Mouse (Mus musculus) yolk sac, embryonic 10.5 days (tissue): Measurements from ENCODE around the gene Insig2.

Experiments
- DNase-seq: peaks from one replicate; pipeline ENCODE4 v3.0.0-alpha.2; 2017; ENCODE audit warnings: low spot score

Gene Insig2

DNA sequence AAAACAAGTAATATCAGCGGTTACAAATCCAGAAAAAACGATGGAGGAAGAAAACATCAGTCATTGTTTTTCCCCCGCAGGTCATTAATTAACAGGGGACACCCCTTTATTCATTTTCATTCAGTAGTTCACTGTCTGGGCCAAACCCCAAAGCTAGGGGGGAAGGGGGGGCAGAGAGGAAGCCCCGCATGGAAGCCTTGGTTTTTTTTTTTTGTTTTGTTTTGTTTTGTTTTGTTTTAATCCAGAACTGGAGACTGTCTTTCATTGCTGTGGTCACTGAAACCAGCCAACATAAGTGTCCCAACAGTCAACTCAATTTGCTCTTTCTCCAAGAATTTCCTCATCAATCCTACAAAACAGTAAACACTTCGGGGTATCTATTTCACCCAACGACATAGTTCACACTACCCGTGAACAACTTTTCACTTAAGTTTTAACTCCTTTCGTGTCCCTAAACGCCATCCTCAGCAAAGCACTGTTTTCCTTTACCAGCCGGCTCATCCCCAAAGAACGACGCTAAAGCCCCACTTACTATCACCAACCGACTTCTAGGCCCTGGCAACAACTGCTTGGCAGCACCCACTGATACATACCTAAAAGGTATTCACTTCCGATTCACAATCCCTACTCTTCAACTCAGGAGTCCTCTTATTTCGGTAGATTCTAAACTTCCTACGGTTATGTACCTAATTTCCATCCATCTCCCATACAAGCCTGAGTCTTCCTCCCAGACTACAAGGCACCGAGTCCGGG lies 5.6 kb downstream of the Insig2 start:
- DNase-seq, result no peak

DNA sequence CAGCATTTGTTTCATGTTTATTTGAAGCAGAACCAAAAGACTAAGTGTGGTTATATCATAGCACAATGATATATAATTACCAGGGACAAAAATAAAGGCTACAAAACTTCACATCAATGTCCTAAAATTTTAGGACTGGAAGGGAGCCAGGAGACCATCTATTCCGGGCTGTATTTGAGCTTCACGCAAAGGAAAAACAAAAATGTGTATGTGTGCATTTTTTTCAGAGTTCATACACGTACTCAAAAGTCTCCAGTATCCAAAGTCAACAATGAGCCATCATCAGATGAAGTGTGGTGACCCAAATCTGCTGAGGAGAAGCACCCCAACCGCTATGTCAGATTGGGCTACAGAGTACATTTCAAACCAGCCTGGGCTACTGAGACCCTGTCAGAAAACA lies 8.9 kb downstream of the Insig2 start:
- no peak for DNase-seq

DNA sequence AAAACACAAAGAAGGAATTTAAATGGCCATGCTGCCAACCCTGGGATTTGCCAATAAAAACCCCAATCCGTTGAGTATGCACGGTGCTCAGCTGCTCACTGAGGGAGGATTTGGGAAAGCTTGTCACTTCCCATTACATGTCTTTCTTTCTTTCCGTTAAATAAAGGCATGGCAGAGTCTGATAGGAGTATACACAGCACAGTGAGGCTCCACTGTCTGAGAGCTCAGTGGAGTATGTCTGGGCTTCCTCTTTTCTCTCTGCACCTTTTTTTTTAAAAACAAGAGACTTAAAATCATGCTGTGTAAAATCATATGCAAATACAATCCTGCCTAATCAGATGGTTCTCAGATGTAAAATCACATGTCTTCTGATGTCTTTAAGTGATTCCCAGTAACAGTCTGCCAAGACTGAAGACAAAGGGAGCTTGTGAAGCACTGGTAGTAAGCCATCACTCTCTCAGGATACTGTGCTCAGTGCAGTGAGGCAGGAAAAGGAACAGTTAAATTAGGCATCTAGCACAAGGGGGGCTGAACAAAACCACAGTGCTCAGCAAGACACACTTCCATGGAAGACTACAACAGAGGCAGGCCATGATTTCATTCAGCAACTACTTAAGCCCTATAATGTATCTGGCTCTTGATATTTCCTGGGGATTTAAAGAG lies 17.5 kb downstream of the Insig2 start:
- DNase-seq, result no peak

DNA sequence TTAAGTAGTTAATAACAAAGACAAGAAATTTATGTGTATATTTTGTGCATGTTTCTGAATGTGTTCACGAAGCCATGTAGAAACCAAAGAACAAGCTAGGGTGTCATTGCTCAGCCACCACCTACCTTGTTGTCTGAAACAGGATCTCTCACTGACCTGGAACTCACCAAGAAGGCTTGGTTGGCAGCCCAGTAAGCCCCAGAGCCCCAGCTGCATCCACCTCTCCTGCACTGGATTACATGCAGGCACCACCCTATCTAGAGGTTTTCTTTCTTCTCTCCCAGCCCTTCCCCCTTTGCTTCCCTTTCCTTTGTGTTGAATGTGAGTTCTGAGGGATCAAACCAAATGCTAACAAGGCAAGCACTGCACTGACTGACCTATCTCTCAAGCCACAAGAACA lies 19.2 kb downstream of the Insig2 start:
- no peak for DNase-seq

DNA sequence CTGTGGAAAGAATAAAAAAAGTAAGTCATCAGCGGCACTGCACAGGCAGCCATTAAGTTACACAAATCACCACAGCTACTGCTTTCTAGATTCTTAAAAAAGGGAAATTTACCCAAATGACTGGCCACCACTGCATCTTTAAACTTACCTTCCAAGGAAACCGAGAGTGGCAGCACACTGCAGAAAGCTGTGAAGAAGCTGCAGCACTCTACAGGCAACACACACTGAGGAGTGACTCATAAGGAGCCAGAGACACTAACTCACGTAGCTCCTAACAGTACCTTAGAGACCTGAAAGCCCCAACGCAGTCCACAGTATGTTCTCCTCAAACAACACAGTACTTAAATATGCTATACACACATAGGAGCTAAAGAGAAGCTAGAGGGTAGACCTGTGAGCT lies 20.1 kb downstream of the Insig2 start:
- DNase-seq, result no peak

DNA sequence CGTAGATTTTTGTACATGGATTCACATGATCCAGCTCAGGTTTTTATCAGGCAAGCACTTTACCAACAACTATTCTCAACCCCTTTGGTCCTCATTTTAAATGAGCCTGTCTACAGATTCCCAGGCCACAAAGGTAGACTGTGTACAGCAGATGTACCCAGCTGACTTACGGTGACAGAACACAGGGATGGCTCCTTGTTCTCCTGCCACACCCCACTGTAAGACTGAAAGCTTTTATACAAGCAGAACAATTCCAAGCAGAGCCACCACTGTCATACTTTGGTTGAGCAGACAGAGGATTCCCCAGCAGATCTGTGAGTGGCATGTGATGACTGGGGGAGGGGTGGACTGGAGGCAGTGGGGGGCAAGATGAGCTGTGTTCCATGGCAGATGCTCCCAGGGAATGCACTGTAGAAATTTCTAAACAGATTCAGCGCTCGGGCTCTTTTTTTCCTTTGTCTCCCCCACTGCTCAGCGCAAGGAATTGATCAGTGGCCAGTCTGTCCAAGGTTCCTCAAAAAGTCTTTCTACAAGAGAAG lies 35.6 kb downstream of the Insig2 start:
- no peak for DNase-seq

DNA sequence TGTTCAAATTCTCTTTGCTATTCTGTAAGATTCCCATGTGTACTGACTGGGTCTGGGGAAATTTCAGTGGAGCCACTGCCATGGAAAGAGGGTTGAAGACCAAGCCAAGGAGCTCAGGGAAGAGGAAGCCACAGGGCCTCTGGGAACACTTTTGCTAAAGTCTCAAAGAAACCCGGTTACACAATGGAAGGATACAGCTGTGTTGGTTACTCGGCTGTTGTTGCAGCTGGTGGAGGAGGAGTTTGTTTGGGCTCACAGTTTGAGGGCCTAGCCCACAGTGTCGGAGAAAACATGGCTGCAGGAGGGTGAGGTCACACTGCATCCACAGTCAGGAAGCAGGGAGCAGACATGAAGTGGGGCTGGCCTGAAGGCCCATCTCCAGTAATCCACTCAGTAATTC lies 38.8 kb downstream of the Insig2 start:
- DNase-seq, result no peak

DNA sequence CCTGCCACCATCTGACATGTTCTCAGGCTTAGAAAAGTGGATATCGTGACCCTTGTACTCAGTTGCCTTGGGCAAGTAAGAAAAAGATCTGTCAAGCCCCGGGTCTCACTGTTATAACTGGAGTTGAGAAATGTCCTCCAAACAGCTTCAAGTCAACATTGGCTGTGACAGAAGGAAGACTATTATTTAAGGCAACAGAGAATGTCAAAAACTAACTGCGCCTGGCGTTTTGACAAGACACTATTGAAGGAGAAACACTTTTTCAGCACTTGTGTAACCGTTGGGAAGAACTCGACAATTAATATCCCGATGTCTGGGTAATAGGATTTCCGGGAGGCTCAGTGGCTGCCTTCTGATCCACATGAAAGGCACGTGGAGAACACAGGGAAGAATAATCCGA lies 41.5 kb downstream of the Insig2 start:
- DNase-seq, result no peak

DNA sequence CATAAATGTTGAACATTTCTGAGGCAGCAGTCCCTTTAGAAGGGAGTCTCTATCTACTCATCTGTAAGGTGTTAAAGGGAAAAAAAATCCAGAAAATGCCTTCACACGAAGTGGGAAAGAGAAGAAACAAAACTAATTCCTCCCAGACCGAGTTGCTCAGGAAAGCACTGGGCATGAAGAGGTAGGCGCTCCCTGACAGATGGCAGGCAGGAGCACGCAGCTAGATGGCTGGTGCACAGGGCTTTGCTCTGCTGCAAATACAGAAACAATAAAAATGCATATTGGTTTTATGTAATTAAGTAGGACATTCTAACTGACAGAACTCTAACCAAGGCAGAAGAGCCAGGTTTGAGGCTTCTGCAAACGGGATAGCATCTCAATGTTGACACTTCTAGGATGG lies 42.0 kb downstream of the Insig2 start:
- no peak for DNase-seq

DNA sequence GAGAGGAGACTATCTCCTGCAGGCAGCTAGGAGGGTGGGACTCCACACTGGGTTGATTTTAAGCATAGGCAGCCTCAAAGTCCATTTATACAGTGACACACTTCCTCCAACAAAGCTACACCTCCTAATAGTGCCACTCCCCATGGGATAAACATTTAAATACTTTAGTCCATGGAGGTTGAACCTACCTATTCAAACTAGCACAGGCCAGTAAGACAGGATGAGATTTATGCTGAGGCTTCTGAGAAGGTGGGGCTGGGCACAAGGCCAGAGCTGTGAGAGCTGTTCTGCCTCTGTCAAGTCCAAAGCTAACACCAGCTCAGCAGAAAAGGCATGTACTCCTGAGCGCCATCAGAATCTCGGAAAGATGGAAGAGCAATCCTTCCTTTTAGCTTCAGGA lies 48.2 kb downstream of the Insig2 start:
- no peak for DNase-seq

DNA sequence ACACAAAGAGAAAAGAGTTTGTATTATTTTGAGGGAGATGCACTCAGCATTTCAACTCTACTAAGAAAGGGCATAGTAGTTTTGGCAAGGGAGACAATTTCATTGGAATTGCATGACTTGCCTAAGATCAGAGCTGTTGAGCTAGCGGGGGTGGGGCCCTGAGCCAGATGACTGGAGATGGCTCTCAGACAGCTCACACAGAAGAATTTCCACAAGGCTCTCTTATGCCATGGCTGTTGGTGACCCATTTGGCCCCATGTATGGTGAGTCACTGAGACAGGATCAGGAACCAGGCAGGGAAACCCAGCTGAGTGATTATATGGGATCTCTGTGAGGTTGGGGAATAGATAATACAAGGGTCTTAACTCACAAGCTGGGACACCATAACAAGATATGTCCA lies 51.9 kb downstream of the Insig2 start:
- no peak for DNase-seq

DNA sequence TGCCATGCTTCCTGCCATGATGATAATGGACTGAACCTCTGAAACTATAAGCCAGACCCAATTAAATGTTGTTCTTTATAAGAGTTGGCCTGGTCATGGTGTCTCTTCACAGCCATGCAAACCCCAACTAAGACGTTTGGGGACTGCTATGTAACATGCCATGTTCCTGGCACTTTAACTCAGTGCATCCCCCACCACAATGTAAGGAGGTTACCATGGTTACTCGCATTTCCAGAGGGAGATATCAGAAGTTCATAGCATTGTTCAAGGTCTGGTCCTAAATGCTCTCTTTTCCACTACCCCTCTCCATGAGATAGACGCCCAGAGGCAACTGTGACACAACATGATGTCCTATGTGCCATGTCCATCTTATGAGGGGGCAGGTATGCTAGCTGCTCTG lies 54.0 kb downstream of the Insig2 start:
- no peak for DNase-seq

DNA sequence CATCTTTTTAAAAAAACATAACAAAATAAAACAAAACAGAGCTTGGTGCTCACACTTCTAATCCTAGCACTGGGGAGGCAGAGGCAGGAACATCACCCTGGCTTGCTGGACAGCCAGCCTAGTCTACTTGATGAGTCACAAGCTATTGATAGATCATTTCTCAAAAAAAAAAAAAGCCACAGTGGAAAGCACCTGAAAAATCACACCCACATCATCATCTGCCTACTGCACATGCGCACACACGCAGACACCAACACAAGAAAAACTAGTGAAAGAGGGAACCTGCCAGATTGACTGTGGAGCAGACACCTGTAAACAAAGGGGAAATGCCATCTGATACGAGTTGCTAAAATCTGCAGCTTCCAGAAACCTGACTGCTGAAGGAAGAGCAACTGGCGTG lies 54.9 kb downstream of the Insig2 start:
- no peak for DNase-seq

DNA sequence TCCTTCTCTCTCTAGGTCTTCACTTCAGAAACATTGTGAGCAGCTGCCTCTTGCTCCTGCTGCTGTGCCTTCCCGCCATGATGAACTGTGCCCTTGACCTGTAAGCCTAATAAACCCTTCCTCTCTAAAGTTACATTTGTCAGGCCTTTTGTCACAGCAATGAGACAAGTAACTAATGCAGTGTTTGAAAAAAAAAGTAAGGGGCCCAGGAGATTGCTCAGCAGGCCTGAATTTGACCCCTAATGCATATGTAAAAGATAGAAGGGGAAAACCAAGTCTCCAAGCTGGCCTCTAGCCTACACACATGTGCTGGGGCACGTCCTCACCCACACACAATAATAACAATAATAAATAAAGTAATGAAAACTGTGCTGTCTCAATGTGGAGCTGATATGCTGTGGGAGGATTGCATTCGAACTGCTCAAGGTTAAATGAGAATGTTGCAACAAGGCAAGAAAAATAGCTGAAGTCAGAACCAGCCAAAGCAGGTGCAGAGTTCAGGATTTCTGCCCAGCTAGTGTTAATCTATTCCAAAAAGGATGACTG lies 56.4 kb downstream of the Insig2 start:
- no peak for DNase-seq

DNA sequence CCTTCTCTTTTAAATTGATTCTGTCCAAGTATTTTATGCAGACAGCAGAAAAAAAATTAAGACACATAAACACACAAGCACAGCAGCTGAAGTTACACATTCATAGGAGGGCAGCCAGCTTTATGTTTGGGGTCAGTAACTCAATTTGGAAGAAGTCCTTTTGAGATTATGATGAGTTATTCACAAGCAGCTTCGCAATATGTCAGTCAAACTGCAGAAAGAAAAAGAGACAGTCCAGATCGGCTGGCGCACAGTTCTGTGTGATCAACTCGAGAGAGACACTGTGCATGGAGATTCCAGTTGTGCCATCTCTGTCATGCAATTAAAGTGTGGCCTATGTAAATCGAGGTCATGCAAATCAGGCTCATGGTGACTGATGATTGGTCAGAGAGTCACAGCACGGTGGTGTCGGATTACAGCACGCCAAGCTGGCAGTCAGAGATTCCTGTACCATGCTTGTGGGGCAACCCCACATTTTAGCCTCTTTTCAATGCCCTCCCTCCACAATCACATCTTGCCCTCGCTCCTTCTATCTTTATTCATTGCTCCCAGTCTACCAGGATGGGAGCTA lies 72.1 kb downstream of the Insig2 start:
- no peak for DNase-seq
